Mouse (Mus musculus) neural tube, embryonic 10.5 days (tissue): ENCODE measurements at regions not wholly inside any gene's neighbourhood (a gene's known extent, or its start where the extent isn't known, plus 50 kb on each side); places are given as distances from the start of the nearest gene placed in this dataset.
A peak's percentile ranks its signal among the peaks of the same experiment; 100 is the strongest.

ENCODE experiments used
- DNase-seq: peaks from one replicate; pipeline ENCODE4 v3.0.0-alpha.2; 2017; ENCODE audit warnings: low spot score; ENCODE audit errors: extremely low spot score

- DNase-seq, result peak; percentile 24
Measured at GRCm38 (mm10) chr5:119480191-119481190, 190.0 kb upstream of the Tbx3 start.

- DNase-seq, result no peak
Measured at GRCm38 (mm10) chr5:119483706-119484105, 186.8 kb upstream of the Tbx3 start.

- DNase-seq, result no peak
Measured at GRCm38 (mm10) chr5:119486196-119486595, 184.3 kb upstream of the Tbx3 start.

- DNase-seq, result no peak
Measured at GRCm38 (mm10) chr5:119487184-119487583, 183.3 kb upstream of the Tbx3 start.

GRCm38 (mm10) chr5:119497501-119497900, 173.0 kb upstream of the Tbx3 start:
- DNase-seq, result no peak

- no peak for DNase-seq
Measured at GRCm38 (mm10) chr5:119498431-119498830, 172.0 kb upstream of the Tbx3 start.

GRCm38 (mm10) chr5:119507709-119508108, 162.8 kb upstream of the Tbx3 start:
- no peak for DNase-seq

GRCm38 (mm10) chr5:119518506-119519252, 151.8 kb upstream of the Tbx3 start:
- no peak for DNase-seq

- DNase-seq, result no peak
Measured at GRCm38 (mm10) chr5:119524171-119524570, 146.3 kb upstream of the Tbx3 start.

- DNase-seq, result no peak
Measured at GRCm38 (mm10) chr5:119525960-119526359, 144.5 kb upstream of the Tbx3 start.

GRCm38 (mm10) chr5:119530009-119530408, 140.5 kb upstream of the Tbx3 start:
- DNase-seq, result no peak

- DNase-seq, result no peak
Measured at GRCm38 (mm10) chr5:119534946-119535345, 135.5 kb upstream of the Tbx3 start.

GRCm38 (mm10) chr5:119542836-119543235, 127.6 kb upstream of the Tbx3 start:
- DNase-seq, result no peak

- DNase-seq, result no peak
Measured at GRCm38 (mm10) chr5:119543716-119544115, 126.8 kb upstream of the Tbx3 start.

GRCm38 (mm10) chr5:119544681-119545080, 125.8 kb upstream of the Tbx3 start:
- no peak for DNase-seq

GRCm38 (mm10) chr5:119547070-119547469, 123.4 kb upstream of the Tbx3 start:
- peak; percentile 45 for DNase-seq

- DNase-seq, result no peak
Measured at GRCm38 (mm10) chr5:119550916-119551315, 119.6 kb upstream of the Tbx3 start.

- DNase-seq, result no peak
Measured at GRCm38 (mm10) chr5:119553469-119553868, 117.0 kb upstream of the Tbx3 start.

GRCm38 (mm10) chr5:119557071-119557470, 113.4 kb upstream of the Tbx3 start:
- DNase-seq, result no peak

GRCm38 (mm10) chr5:119559696-119560095, 110.8 kb upstream of the Tbx3 start:
- DNase-seq, result no peak

- no peak for DNase-seq
Measured at GRCm38 (mm10) chr5:119560392-119560791, 110.1 kb upstream of the Tbx3 start.

- no peak for DNase-seq
Measured at GRCm38 (mm10) chr5:119561531-119561930, 108.9 kb upstream of the Tbx3 start.
